Mouse (Mus musculus): ENCODE measurements around the gene Pip5k1b. TPM values are rescaled to one million over a fixed set of nuclear protein-coding genes. Genes with fewer than 3 reads are reported as not detected.

Pip5k1b gene
- total RNA-seq, 2 experiments from 2014 or later, result 3.6 to 5.6 TPM

DNA sequence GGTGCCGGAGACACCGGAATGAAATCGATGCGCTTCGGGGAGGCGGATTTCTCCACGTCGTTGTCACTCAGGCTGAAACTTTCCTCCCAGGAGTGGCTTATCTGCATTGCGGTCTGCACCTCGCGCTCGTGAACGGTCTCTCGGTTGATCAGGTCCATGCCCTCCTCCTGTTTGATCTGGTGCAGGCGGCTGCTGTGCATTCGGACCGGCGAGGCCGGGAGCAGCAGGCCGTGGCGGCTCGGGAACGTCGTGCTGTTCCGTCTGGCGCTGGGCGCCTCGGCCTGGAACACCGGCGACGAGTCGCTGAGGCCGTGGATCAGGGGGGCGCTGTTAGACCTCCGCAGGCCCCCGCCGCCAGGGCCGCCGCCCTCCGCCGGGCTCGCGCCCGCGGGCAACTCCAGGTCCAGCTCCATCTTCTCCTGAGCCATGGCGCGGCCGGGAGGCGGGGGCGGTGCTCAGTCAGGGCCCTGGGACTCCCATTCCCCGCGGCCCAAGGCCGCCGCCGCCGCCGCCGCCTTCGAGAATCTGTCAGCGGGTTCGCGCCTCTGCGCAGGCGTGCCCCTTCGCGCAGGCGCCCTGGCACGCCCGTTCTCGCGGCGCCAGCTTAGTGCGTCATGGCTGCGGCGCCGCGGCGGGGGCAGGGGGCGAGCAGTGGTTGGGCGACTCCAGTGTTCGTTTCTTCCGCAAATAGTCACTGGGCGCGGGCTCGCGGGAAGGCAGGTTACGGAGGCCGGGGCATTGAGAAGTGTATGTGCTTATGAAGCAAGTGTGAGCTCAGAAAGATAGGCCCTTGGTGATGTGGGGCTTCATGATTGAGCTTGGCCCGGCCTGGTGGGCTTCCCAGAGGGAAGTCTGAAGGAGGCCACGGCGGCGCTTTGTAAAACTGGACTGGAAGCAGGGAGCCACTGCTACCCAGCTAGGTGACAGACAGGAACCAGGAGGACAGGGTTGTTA lies 78.5 kb downstream of the Pip5k1b start, which contains the start of gene Fam122a:
Gene Fam122a (minus strand): TSS at position 428 of the 954 bp plus-strand sequence.
- intact Hi-C loops (cut with DNase I), result loop anchor here (5.0 kb wide), 1 partner anchor 175 kb away; no protein-coding TSS in a partner anchor
- peak; percentile 94 for DNase-seq

DNA sequence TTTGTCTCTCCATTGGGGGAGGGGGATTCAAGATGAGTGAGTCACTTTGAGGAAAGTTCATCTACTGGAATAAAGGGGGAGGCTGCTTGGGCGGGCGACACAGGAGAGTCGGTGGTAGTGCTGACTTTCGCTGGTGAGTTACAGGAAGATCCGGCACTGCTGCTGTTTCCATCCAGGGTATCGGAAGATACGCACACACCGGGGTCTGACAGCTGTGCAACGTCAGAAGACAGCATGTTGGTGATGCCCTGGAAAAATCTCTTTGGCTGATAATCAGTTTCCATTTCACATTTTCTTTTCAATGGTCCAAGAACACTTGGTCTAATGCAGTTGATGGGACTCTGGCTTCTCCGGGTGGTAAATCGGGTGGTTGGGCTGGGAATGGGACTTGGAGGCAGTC lies 79.2 kb downstream of the Pip5k1b start:
- intact Hi-C loops (cut with DNase I), result loop anchor here (5.0 kb wide), 1 partner anchor 174 kb away; no protein-coding TSS in a partner anchor
- no peak for DNase-seq

DNA sequence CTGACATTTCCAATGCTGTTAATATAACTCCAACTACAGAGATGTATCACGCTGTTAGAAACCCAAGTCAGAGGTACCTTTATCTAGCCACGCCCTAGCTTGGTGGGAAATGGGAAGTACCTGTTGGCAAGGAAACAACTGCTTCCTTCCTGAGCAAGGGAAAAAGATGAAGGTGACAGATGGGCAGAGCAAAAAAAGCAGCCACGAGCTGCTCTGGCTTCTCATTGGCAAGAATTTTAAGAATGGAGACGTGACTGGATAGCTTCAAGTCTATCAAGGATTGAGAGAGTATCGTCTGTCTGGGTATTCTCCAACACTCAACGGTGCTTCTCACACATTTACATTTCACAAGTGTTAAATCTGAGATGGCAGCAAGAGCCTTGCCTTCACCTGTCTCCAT lies 80.4 kb downstream of the Pip5k1b start:
- DNase-seq, result no peak
- intact Hi-C loops (cut with DNase I), result loop anchor here (5.0 kb wide), 1 partner anchor 173 kb away; no protein-coding TSS in a partner anchor

DNA sequence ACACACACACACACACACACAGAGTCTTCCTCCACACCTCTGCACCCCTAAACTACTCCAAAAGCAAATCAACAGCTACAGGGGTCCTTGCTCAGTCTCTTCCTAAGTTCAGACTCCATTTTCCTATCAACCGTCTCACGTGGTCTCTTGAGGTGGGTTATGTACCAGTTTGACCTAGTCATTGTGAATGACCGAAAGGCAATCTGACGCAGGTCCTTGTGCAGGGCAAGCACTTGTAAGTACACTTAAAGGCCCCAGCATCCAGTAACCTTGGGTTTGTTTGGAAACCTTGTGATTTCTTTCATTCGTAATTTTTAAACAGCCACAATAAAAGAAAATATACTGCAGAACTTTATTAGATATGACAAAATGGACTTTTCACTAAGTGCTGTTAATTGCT lies 83.2 kb downstream of the Pip5k1b start:
- no peak for DNase-seq
- intact Hi-C loops (cut with DNase I), result no loop called here

DNA sequence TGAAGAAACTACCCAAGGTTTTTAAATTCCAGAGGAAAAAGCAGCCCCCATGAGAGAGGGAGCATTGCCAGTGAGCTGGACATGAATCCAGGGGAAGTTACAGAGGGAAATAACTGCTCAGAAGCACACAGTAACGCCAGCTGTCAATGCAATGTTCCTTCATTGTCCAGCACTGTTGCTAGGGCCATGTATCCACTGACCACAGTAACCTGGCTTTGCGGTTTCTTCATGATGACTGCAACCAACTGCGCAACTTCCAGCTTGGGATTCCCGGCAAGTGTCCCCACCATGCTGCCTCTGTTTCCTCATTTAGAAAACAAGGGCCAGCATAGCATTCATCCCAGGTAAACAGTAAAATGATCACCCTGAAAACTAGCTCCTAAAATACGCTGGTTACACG lies 84.1 kb downstream of the Pip5k1b start:
- DNase-seq, result no peak
- intact Hi-C loops (cut with DNase I), result no loop called here

DNA sequence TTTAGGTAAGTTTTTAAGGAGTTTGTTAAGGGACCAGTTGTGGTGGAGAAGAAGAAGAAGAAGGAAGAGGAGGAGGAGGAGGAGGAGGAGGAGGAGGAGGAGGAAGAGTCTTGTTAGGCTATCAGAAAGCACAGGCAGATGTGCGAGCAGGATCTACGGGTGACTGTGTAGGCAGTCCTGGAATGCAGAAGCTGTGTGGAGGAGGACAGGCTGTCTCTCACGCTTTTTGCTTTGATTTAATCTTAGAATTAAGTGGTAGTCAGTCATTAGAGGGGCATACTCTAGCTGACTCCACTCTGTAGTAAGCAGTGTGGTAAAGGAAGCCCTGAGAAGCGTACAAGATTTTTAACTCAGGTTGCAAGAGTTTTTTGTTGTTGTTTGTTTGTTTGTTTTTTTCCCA lies 86.5 kb downstream of the Pip5k1b start:
- no peak for DNase-seq
- intact Hi-C loops (cut with DNase I), result no loop called here

DNA sequence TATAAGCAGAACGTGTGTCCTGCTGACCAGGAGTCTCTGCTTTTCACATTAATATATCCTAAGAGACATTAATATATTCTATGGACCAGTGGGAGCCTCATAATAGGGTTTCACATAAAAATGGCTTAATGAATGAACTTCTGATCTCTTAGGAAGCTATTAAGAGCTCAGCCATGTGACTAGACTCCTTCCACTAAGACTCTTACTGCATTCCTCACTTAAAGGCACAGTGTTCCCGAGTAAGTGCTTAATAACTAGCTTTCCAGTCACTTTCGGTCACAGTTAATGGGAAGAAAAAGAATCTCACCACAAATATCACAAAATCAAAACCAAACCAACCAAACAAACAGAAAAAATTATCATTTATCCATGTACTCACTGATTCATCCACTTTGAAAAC lies 87.1 kb downstream of the Pip5k1b start:
- intact Hi-C loops (cut with DNase I), result no loop called here
- DNase-seq, result no peak

DNA sequence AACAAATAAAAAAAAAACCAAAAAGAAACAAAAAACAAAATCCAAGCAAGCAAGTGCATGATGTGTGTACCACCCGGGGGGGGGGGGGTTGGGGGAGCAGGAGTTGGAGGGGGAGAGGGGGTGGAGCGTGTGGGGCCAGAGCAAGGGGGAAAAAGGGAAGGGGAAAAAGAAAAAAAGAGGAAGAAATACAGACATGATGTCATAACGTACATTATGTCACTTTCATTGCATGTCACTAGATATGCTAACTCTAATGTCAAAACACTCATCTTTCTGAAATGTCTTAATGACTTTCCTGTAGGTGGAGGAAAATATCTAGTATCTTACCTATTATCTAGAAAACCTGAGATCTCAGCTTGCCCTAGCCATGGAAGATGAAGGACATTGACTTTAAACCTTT lies 92.7 kb downstream of the Pip5k1b start:
- no peak for DNase-seq
- intact Hi-C loops (cut with DNase I), result no loop called here

DNA sequence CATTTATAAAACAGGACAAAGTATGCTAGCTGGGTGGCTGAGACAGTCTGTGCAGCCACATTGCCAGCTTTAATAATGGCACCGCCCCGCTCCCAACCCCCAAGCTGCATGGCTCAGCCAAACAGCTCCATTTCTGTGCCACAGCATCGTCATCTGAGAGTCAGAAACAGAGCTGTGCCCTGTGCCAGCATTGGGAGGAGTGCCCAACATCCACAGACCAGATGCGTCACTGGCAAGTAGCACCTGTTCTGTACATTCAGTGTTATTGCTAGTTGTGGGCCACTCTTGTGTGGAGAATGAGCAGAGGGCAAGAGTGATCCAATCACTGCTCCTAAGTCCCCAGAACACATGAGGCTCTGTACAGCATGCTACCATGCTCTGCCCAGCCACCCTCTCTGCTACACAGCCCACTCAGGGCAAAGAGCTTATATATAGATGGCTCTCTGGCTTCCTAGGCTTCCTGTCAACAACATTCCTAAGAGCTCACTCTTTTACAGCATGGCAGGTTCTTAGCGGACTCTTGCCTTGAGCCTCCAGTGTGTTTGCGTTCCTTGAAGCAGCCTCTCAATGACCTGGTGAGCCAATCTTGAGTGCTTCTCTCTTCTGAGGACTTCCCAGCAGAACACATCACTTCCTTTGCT lies 99.0 kb downstream of the Pip5k1b start:
- DNase-seq, result peak; percentile 43
- intact Hi-C loops (cut with DNase I), result no loop called here

DNA sequence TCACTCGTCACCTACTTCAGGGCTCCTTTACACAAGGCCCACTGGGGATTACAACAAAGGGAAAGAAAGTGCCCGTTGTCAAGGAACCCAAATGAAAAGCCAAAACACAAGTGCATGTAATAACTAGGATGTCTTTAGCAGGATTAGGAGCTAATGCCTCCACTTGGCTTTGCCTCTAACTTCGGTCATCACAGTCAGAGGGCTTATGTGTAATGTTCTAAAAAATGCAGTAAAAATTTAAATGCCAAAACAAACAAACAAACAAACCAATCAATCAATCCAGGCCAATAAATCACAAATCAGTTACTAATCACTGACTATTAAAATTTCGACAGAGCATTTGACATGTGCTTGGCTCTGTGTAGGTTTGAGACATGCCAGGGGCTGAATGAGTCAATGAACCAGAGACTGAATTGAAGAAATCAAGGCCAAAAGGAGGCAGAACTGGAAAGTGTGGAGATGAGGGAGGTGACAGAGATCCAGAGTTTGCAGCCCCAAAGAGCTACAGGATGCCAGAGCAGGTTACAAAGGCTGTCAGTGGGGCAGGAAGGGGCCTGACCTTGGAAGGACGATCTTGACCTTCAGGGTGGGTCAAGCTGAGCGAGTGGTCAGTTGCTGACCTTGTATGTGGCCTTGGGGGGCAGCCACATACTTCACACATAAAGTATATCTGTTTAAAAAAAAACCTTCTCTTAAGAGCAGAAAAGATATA lies 100.3 kb downstream of the Pip5k1b start:
- intact Hi-C loops (cut with DNase I), result no loop called here
- no peak for DNase-seq

DNA sequence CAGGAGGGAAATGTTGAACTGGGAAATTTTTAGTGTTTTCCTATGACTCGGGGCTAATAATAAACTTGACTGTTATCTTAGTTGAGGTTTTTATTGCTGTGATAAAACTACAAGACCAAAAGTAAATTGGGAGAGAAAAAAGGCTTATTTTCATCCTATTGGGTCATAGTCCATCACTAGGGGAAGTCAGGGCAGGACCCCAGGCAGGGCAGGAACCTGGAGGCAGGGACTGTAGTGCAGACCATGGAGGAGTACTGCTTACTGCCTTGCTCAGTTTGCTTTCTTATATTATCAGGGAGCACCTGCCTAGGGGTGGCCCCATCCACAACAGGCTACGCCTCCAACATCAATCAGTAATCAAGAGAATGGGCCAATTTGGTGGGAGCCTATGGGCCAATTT lies 101.2 kb downstream of the Pip5k1b start:
- intact Hi-C loops (cut with DNase I), result no loop called here
- DNase-seq, result no peak

DNA sequence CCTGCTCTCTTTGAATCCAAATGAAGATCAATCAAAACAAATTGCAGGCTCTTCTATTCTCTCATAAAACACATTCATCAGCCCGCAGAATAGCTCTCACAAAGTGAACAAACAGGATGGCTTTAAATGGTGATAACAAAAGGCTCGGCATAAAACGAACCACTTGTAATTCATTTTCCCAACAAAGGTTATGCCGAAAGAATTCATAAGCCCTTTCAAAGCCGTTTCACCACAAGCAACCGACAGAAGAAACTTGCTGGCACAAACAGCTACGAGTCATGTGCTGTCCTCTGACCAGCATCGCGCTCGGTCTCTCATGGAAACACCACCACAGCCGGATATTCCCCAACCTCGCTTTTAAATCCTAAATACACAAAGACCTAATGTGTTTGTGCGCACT lies 102.3 kb downstream of the Pip5k1b start:
- intact Hi-C loops (cut with DNase I), result no loop called here
- DNase-seq, result peak; percentile 26

DNA sequence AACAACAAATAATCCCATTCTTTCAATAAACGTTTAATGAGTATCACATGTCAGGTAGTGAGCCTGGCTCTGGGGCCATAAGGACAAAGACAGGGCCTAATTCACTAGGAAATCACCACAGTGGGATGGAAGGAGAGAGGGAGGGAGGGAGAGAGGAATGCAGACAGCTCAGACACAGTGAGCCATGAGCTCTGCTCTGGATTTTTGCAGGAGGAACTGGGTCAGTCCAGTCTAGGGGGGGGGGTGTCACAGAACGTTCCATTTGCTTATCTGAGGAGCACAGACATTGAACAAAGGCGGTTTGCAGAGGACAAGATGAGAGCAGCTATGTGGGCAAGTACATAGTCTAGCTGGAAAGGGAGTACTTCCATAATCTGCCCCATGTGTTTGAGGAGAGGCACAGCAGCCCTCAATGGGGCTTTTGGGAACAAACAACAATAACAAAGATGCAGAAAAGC lies 103.2 kb downstream of the Pip5k1b start:
- peak; percentile 26 for DNase-seq
- intact Hi-C loops (cut with DNase I), result no loop called here

DNA sequence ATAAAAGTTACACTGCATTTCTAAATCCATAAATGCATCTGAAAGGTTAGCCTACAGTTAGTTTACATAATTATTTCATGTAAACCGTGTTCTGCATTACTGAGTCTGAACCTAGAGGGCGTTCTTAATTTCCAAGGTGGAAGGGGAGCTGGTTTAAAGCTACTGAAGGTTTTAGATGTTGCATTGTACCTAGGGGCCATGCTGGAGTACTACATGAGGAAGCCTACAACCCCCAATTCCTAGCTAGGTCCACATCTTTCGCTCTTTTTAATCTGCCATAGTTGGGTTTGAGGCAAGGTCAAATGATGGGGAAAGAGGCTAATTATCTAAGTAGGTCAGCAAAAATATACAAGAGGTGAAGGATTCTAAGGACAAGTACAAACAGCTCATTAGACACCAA lies 104.0 kb downstream of the Pip5k1b start:
- no peak for DNase-seq
- intact Hi-C loops (cut with DNase I), result no loop called here

DNA sequence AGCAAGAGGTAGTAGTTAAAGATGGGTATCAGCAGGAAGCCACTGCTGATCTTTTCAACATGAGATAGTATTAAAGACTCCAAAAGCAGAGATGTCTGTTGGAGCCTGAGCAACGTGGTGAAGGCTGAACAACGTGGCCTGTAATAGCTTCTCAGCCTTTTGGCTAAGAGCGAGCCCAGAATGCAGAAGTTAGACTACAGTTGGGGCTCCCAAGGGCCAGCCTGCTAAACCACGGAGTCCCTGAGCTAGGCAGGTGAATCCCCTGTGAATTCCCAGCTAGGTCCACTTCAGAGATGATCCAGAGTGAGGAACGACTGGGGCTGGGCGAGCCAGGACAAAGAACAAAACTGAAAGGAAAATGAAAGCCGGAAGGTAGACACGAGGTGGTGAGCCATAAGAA lies 104.9 kb downstream of the Pip5k1b start:
- intact Hi-C loops (cut with DNase I), result no loop called here
- no peak for DNase-seq

DNA sequence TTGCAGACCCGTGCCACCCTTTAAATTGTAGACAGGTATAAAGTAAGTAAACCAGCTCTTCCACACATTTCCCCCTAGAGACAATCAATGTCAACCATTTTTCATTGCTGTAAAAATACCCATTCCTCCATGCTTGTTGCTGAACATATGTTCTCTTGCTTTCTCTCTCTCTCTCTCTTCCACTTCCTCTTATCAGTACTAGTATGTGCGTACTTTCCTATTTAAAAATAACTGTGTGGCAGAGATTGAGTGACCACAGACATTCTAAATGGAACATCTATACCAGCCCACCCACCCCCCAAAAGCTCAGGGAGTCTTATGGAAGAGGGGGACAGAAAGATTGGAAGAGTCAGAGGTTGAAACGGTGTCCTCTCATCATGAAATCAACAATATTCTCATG lies 111.3 kb downstream of the Pip5k1b start:
- no peak for DNase-seq
- intact Hi-C loops (cut with DNase I), result no loop called here

DNA sequence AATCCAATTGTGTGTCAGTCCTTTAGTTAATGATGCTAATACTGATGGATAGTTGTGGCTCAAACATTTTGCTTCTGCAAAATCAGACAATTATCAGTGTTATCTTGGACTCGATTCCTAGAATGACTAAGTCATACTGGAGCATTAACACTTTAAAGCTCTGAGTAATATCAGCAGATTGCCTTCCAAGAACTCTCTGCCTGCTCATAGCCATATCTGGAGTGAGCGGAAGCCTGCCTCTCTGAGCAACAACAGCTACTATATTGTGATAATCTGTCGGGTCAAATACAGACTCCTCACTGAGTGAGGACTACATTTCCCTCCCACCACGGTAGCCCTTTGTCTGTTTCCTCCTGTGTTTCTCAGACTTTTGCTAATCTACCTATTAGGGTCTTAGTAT lies 116.0 kb downstream of the Pip5k1b start:
- intact Hi-C loops (cut with DNase I), result no loop called here
- no peak for DNase-seq

DNA sequence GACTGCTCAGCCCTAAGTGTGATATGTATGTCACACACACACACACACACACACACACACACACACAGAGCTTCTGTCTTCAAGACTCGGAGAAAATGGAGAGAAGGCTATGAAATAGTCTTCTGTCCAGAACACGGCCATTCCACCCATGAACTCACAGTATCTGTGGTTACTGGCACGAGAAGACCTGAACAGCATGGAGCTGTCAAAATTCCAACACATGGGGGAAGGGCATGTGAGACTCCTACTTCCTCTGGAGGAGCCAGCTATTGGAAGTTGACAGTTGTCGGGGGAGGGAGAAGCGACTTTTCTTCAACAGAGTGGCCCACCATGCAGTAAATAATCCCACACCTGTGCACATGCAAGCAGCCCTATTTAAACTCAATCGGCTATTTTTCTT lies 121.4 kb downstream of the Pip5k1b start:
- peak; percentile 41 for DNase-seq
- intact Hi-C loops (cut with DNase I), result no loop called here

DNA sequence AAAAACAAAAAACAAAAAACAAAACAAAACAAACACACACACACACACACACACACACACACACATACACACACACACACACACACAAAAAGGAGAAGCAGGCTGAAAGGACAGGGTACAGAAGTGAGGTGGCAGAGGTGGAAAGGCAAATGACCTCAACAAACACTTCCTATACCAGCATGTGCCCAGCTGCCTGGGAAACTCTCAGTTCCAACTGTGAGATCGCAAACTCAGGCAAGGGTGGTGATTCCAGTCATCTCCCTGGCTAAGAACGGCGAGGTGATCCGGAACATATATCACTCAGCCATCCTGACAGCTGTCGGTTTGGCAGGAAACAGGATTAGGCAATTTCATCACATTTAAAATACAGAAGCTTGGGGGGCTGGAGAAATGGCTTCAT lies 123.2 kb downstream of the Pip5k1b start:
- no peak for DNase-seq
- intact Hi-C loops (cut with DNase I), result no loop called here

DNA sequence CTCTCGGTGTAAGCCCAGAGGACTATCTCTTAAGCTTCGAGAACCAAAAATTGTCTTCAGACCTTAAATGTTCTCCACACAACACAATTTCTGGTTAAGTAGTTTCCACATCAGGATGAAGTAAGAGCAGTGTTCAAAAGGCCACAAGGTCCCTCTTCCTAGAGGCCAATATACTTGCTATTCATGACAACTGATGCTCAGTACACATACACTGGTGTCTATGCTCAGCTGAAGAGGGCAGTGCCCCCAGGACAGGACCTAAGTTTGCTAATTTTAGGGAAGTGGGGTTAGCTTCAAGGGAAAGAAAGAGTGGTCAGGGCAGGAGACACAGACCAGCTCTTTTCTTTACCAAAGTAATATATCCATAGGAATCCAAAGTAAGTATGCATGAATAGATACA lies 124.3 kb downstream of the Pip5k1b start:
- intact Hi-C loops (cut with DNase I), result no loop called here
- no peak for DNase-seq

DNA sequence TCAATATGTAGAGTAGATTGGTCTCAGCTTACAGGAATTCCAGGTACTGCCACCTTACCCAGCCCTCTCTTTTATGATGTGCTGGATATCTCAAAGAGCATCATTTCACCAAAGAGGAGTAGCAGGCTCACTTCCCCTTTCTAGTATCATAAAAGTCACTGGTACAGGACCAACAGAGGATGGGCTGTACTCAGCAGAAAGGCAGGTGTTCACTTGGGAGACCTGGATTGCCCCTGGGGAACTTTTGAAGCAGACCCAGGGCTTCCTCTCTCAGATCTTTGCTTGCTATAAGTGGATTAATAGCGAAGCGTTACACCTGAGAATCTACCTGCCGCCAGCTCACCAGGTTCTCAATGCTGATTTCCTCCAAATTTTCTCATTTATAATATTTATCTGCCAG lies 127.7 kb downstream of the Pip5k1b start:
- intact Hi-C loops (cut with DNase I), result no loop called here
- no peak for DNase-seq

All from left cerebral cortex, postnatal 4 days (tissue).